Mouse (Mus musculus) B cell, adult 2 months (primary cell): ENCODE measurements around the gene Bpifa6.
"Not testable (repeated sequence)": the region's sequence is repeated elsewhere in the genome, so short reads cannot be mapped to it uniquely, and the experiment has no call there.

Experiments used
- DNase-seq, 2 experiments: peaks; one replicate each; pipeline ENCODE4 v3.0.0; 2022

Bpifa6 gene

DNA sequence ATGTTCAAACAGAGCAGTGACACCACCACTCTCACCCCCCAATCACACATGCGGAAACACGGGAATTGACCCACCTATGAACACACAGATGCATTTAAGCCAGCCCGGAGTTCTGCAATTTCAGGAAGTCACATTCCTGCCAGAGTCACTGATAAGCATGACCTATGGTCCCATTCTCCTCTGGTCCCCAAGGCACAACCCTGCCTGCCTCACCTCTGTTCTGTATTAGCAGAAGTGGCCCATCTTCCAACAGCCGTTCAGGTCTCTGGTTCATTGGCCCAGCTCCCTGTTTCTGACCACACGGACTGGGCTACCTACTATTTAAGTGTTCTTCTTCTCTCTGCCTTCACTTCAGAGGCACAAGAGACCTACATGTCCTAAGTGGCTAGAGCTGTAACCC is at the start of gene Bpifa6:
Gene Bpifa6, plus strand, starts transcription at position 364 of the 400 bp plus-strand sequence.
- DNase-seq = no peak

DNA sequence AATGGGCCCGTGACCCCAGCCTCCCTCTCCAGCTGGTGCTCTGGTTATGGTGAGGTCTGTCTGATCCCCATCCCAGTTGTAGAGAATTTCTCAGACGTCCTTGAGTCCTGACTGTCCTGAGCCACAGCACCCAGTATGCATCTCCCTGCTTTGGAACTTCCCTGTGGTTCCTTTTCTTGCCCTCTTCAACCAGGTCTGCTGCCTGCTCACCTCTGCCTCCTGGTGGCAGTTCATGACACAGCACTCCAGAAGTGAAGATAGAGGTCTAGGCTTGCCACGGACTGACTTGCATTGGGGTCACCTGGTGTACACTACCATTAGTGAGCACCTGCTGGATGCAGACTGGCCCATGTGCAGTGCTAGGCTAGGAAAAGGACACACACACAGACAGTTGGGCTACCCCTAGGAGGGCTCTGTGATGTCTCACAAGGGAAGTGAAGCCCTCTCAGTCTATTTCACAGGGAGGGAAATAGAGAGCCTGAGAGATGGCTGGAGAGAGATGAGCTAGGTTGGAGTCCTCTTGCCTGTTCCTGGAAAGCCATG is 44.8 kb upstream of the Bpifa6 start:
- DNase-seq = peak; percentile 43 to 46

- DNase-seq = no peak
Measured at GRCm38 (mm10) chr2:153931125-153931524, 43.6 kb upstream of the Bpifa6 start.

- no peak for DNase-seq
Measured at GRCm38 (mm10) chr2:153933311-153933710, 41.4 kb upstream of the Bpifa6 start.

DNA sequence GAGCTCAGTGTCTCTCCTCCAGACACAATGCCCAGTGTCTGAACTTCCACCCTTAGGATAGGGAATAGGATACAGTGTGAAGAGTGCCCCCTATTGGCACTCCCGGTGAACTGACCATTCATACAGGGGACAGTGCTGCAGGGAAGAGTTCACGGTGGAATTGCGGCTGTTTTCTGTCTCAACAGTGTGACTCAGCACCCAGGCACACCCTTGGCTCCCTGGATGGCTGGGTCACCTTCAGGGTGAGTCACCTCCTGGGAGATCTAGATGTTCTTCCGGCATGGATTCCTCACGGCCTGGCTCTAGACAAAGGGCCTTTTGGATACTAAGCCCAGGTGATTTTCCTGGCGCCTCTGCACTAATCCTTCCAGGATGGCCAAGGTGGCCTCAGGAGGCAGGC is 39.4 kb upstream of the Bpifa6 start:
- no peak for DNase-seq

- no peak for DNase-seq
Measured at GRCm38 (mm10) chr2:153937843-153938242, 36.9 kb upstream of the Bpifa6 start, which contains the start of gene Bpifb4. Gene Bpifb4, plus strand, starts transcription at chr2:153938212.

GRCm38 (mm10) chr2:153943537-153943936 is 31.2 kb upstream of the Bpifa6 start:
- DNase-seq = peak; percentile 62 to 63

DNA sequence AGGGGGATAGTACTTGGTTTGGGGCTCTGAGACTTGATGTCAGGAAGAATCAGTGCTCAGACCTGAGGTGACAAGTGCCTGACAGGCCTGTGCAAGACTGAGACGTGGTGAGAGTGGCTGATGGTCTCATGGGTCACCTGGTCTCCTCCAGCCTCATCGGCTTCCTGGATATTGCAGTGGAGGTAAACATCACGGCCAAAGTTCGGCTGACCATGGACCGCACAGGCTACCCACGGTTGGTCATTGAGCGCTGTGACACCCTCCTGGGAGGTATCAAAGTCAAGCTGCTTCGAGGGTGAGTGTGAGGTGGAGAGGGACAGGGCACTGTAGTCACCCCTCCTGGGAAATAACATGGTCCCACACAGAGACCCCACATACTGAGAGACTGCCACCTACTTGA is 30.2 kb upstream of the Bpifa6 start:
- DNase-seq = no peak

DNA sequence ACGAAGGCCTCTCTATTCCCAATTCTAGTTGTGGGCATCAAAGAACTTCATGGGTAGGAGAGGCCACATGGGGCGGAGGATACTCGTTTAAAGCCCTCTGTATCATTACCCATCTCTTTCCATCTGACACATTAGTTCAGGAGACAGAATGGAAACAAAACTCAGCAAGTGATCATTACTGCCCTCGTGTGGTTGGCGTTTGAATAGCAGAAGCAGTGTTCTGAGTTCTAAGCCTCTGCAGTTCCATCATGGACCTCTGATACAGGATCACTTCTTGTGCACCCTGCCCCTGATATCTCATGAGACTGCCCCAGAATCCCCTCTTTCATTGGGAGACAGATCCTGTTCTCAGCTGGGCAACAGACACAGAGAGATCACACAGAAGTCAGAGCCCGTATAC is 21.8 kb upstream of the Bpifa6 start:
- DNase-seq = peak; percentile 72 to 73

DNA sequence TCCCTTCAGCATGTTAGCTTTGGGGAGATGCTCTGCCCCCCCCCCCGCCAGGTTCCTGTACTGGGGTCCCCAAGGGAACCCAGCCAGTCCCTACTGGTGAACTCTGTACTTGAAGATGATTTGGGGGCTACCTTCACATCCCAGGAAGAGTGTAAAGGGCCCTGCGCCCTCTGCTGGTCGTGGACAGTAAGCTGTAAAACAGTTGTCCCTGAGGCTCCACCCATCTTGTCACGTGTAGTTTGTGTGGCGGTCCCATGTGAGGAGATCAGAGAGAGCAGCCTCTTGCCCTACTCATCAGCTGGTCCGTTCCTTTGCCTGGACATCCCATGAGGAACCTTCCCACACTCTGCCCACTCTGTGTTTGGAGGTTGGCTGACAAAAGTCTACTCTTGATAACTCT is 20.9 kb upstream of the Bpifa6 start:
- peak; percentile 71 to 73 for DNase-seq

GRCm38 (mm10) chr2:153962821-153963331 is 11.9 kb upstream of the Bpifa6 start:
- DNase-seq = no peak

- no peak for DNase-seq
Measured at GRCm38 (mm10) chr2:153963334-153963733, 11.4 kb upstream of the Bpifa6 start.

- no peak for DNase-seq
Measured at GRCm38 (mm10) chr2:153970221-153970620, 4.5 kb upstream of the Bpifa6 start.

- DNase-seq = peak; percentile 65
Measured at GRCm38 (mm10) chr2:153995770-153996169, 21.0 kb downstream of the Bpifa6 start.

- no peak for DNase-seq
Measured at GRCm38 (mm10) chr2:154000501-154000900, 25.8 kb downstream of the Bpifa6 start.

DNA sequence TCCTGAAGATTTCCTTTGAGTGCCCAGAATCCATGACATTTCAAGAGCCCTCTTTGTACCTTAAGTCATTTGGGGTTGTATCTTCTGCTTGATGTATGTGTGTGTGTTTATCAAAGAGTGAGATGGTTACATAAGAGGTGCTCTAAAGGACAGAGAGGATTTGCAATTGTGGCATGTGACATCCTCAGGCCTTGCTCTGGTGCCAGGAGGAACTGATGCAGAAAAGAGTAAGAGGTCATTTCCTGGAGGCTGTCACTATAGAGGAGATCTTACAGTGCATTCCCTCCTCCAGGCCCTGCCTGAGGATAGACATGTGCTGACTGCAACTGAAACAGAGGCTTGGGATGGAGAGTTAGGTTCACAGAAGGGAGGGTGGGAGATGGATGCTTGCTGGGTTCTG is 26.3 kb downstream of the Bpifa6 start:
- DNase-seq = no peak

DNA sequence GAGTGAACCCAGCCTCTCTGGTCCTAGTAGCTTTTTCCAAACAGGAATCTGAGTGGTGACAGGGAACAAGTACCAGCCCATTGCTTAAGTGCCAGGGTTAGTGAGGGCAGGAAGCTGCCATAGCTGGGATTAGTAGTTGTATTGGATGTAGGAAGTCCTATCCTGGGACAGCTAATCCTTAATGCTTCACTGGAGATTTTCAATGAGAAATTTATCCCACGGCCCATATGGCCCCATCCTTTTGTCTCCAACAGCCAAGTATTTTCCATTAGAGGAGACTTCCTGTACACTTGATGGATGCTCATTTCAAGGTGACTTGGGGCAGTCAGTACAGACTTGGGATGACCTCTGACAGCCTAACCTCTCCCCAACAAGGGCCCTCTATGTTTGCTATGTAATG is 29.7 kb downstream of the Bpifa6 start:
- no peak for DNase-seq

DNA sequence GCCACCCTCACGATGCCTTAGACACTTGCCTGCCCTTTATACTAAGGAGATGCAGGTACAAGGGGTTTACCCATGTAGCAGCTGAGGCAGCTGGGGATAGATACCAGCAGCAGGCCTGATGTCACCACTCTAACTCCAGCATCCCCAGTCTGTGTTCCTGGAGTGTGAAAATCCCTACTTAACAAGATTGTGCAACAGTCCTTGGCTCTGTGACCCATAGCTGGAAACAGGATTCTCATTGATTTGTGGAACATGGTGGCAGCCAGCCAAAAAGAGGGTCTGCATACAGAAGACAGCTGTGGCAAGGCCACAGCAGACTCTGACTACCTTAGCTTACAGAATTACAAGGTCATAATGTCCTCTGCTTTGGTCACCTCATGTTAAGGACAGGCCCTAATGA is 30.3 kb downstream of the Bpifa6 start:
- DNase-seq = no peak

DNA sequence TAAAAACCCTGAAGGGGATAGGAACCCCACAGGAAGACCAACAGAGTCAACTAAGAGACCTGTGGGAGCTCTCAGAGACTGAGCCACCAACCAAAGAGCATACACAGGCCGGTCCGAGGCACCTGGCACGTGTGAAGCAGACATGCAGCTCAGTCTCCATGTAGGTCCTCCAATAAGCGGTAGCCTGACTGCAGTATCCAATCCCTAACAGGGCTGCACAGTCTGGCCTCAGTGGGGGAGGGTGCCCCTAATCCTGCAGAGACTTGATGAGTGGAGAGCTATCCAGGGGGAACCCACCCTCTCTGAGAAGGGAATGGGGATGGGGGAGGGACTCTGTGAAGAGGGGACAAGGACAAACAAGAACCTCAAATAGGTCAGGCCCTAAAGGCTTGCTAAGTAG is 31.0 kb downstream of the Bpifa6 start:
- DNase-seq = no peak

DNA sequence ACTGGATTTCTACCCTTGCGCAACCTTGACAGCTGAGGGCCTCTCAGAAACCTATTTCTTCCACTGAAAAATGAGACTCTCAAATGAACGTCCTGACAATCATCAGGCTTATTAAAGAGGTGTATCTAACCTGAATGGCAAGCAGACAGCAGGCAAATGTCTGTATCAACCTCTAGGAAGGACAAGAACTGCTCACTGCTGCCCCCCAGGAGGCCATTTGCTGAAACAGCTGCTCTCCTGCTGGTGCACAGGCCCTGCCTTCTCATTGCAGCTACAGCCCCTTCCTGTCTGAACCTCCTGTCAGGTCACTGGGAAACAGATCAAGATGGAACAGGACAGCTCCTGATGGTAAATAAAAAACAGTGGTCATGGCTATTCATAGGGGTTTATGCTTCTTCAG is 31.6 kb downstream of the Bpifa6 start:
- DNase-seq = no peak

GRCm38 (mm10) chr2:154007381-154007780 is 32.6 kb downstream of the Bpifa6 start:
- no peak for DNase-seq

- DNase-seq = no peak
Measured at GRCm38 (mm10) chr2:154007965-154008364, 33.2 kb downstream of the Bpifa6 start, which contains the start of gene Bpifa2. Gene Bpifa2, plus strand, starts transcription at chr2:154008265.

GRCm38 (mm10) chr2:154017990-154018389 is 43.2 kb downstream of the Bpifa6 start:
- no peak for DNase-seq

GRCm38 (mm10) chr2:154024676-154025075 is 49.9 kb downstream of the Bpifa6 start:
- DNase-seq = not testable (repeated sequence)

DNA sequence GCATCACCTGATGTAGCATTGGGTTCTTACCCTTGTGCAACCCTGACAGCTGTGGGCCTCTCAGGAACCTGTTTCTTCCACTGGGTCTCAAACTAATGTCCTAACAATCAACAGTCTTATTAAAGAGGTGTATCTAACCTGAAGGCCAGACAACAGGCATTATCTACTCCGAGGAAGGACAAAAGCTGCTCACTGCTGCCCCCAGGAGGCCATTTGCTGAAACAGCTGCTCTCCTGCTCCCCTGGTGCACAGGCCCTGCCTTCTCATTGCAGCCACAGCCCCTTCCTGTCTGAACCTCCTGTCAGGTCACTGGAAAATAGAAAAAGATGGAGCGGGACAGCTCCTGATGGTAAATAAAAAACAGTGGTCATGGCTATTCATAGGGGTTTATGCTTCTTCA is 64.2 kb downstream of the Bpifa6 start:
- DNase-seq = peak; percentile 44
